Mouse (Mus musculus): ENCODE results near the gene Atg2b.

Gene Atg2b

GRCm38 (mm10) chr12:105685001-105685691 lies at the start of gene Atg2b:
Gene Atg2b, minus strand, starts transcription at chr12:105685211.
- DNase-seq, result peak; percentile 97 to 98

GRCm38 (mm10) chr12:105733370-105734159 lies 48.6 kb upstream of the Atg2b start:
- DNase-seq, result no peak

- DNase-seq, result no peak
Observed at GRCm38 (mm10) chr12:105730851-105731460, 45.9 kb upstream of the Atg2b start.

GRCm38 (mm10) chr12:105727964-105728363 lies 43.0 kb upstream of the Atg2b start:
- DNase-seq, result peak; percentile 38 to 63

GRCm38 (mm10) chr12:105727268-105727667 lies 42.3 kb upstream of the Atg2b start:
- DNase-seq, result no peak

GRCm38 (mm10) chr12:105725736-105726135 lies 40.7 kb upstream of the Atg2b start:
- DNase-seq, result no peak

GRCm38 (mm10) chr12:105724616-105725015 lies 39.6 kb upstream of the Atg2b start:
- no peak for DNase-seq

- peak in 1 of 2 experiments; percentile 52 for DNase-seq
Observed at GRCm38 (mm10) chr12:105722657-105723056, 37.6 kb upstream of the Atg2b start.

DNA sequence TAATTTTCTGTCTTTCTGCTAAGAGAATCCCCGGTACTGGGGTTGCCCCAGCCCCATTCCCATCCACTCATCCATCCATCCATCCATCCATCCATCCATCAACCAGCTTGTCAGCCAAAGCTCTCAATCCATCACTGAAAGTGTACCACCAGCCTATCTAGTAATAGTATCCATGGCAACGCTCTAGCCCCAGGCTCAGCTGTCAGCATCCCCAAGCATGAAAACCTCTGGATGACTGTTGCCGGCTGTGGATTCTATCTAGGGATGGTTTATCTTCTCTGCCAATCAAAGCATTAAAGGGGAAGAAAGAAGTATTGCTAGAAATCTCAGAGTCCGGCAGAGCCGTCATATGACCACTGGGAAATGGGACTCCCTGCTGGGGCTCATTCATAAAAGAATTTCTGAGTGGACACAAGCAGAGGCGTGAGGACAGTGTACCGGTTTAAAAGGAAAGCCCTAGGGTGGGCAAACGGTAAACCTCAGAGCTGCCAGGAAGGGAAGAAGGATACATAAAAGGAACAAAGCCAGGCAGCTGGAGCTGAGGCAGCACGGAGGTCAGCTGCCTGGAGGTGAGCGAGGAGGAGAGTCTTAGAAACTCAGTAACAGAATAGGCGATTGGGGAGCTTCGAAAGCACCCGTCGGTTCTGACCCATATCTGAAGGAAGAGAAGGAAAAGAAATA lies 36.6 kb upstream of the Atg2b start:
- no peak for DNase-seq

DNA sequence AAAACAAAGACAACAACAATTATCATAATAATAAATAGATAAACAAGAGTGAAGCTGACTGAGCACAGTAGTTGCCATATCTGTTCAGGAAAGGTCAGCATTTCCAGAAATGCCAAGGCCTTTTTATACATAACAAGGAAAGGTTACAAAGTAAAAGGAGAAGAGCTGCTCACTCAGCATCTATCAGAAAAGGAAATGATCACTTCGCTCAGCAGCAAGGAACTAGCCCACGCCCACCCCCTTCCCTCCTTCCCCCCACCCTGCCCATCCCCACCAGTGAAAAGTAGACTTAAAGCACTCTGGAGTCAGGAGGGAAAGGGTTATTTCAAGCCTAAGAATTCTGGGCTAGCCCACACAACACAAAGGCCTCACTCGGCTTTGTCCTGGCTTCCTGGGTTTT lies 35.2 kb upstream of the Atg2b start:
- DNase-seq, result no peak

- DNase-seq, result peak; percentile 18 to 60
Observed at GRCm38 (mm10) chr12:105718616-105719015, 33.6 kb upstream of the Atg2b start.

GRCm38 (mm10) chr12:105705799-105706487 lies 20.9 kb upstream of the Atg2b start, which contains the start of gene Ak7:
Gene Ak7, plus strand, starts transcription at chr12:105705976.
- peak; percentile 74 to 88 for DNase-seq

GRCm38 (mm10) chr12:105700433-105700832 lies 15.4 kb upstream of the Atg2b start:
- no peak for DNase-seq

GRCm38 (mm10) chr12:105697104-105697780 lies 12.2 kb upstream of the Atg2b start:
- no peak for DNase-seq

GRCm38 (mm10) chr12:105695848-105696247 lies 10.8 kb upstream of the Atg2b start:
- DNase-seq, result no peak

DNA sequence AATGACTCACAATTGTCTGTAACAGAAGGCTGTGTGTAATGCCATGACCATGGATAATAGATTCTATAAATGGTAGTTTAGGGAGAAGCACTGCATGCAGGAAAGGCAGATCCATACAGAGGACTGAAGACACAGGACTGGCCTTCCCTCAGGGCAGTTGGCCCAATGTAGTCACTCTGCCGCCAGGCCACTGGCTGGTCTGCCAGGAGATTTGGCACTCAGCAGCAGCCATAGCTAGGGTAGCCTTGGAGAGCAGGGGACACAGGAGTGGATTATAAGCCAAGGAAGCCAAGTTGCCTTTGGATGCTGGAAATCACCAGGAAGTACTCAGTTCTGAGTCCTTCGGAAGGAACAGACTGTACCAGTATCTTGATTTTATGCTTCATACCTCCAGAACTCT lies 9.0 kb upstream of the Atg2b start:
- DNase-seq, result no peak

DNA sequence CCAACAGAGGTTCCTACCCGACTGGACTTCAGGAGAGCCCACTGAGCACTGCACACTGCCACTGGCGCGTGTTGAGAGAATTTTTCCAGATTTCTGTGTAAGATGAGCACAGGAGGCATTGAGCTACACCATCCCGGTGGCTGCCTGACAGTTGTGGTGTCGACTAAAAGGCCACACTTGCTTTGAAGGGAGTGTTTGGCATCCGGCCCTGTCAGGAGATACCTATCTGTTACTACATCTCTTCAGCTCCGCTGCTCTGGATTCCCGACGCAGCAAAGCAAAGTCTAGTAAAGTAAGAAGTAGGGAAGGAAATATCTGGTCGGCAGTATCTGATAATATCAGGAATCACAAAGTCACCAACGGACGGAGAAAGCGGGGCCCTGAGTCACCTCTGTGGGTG lies 4.4 kb upstream of the Atg2b start:
- no peak for DNase-seq

DNA sequence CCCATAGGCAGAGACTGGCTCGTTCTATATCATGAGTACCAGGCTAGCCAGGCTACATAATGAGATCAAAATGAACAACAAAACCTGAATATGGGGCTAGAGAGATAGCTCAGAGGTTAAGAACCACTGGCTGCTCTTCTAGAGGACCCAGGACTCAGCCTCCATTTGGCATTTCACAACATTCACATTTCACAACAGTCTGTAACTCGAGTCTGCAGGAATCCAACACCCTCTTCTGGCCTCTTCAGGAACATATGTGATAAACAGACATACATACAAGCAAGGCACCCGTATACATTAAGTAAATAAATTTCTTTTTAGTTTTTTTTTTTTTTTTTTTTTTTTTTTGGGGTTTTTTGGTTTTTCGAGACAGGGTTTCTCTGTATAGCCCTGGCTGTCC lies 3.5 kb upstream of the Atg2b start:
- no peak for DNase-seq

DNA sequence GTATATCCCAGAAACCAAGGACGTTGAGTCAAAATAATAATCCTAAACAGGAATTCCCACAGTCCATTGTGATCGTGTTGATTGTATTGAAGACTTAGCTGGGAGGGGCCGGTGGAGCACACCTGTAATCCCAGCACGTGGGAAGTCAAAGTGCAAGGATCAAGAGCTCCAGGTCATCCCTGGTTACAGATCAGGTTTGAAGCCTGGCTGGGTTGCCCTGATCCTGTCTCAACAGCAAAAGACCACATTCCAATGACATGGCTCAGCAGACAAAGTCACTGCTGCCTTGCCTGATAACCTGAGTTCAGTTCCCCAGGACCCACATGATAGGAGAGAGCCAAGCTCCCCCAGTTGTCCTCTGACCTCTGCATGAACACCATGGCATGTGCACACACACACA lies 2.4 kb upstream of the Atg2b start:
- peak; percentile 6 to 15 for DNase-seq

- peak in 1 of 2 experiments; percentile 14 for DNase-seq
Observed at GRCm38 (mm10) chr12:105686791-105687190, 1.8 kb upstream of the Atg2b start.
